Mouse (Mus musculus): Measurements from ENCODE around the gene Dennd2a.

Dennd2a gene

GRCm38 (mm10) chr6:39542631-39543597 lies 14.8 kb downstream of the Dennd2a start:
- no peak for TF ChIP-seq GATA4 (IDR thresholded peaks at IDR 0.05; ENCODE audit: insufficient replicate concordance, low read length)

GRCm38 (mm10) chr6:39540563-39540962 lies 17.1 kb downstream of the Dennd2a start:
- no peak for TF ChIP-seq GATA4 (IDR thresholded peaks at IDR 0.05; ENCODE audit: insufficient replicate concordance, low read length)

GRCm38 (mm10) chr6:39539679-39540155 lies 17.9 kb downstream of the Dennd2a start:
- TF ChIP-seq GATA4 (IDR thresholded peaks at IDR 0.05; ENCODE audit: insufficient replicate concordance, low read length): peak; percentile 30; the same call in 1 of the 2 replicates

GRCm38 (mm10) chr6:39538227-39538626 lies 19.4 kb downstream of the Dennd2a start:
- TF ChIP-seq GATA4 (IDR thresholded peaks at IDR 0.05; ENCODE audit: insufficient replicate concordance, low read length): no peak

GRCm38 (mm10) chr6:39537276-39537675 lies 20.4 kb downstream of the Dennd2a start:
- TF ChIP-seq GATA4 (IDR thresholded peaks at IDR 0.05; ENCODE audit: insufficient replicate concordance, low read length): no peak

- peak; percentile 29; the same call in 1 of the 2 replicates for TF ChIP-seq GATA4 (IDR thresholded peaks at IDR 0.05; ENCODE audit: insufficient replicate concordance, low read length)
Observed at GRCm38 (mm10) chr6:39536621-39537020, 21.0 kb downstream of the Dennd2a start.

- no peak for TF ChIP-seq GATA4 (IDR thresholded peaks at IDR 0.05; ENCODE audit: insufficient replicate concordance, low read length)
Observed at GRCm38 (mm10) chr6:39534944-39535343, 22.7 kb downstream of the Dennd2a start.

GRCm38 (mm10) chr6:39528671-39529535 lies 28.8 kb downstream of the Dennd2a start:
- no peak for TF ChIP-seq GATA4 (IDR thresholded peaks at IDR 0.05; ENCODE audit: insufficient replicate concordance, low read length)

GRCm38 (mm10) chr6:39527811-39528210 lies 29.9 kb downstream of the Dennd2a start:
- TF ChIP-seq GATA4 (IDR thresholded peaks at IDR 0.05; ENCODE audit: insufficient replicate concordance, low read length): no peak

GRCm38 (mm10) chr6:39527337-39527784 lies 30.3 kb downstream of the Dennd2a start:
- no peak for TF ChIP-seq GATA4 (IDR thresholded peaks at IDR 0.05; ENCODE audit: insufficient replicate concordance, low read length)

- no peak for TF ChIP-seq GATA4 (IDR thresholded peaks at IDR 0.05; ENCODE audit: insufficient replicate concordance, low read length)
Observed at GRCm38 (mm10) chr6:39526797-39527196, 30.9 kb downstream of the Dennd2a start.

GRCm38 (mm10) chr6:39523161-39523560 lies 34.5 kb downstream of the Dennd2a start:
- no peak for TF ChIP-seq GATA4 (IDR thresholded peaks at IDR 0.05; ENCODE audit: insufficient replicate concordance, low read length)

GRCm38 (mm10) chr6:39522425-39522824 lies 35.2 kb downstream of the Dennd2a start:
- TF ChIP-seq GATA4 (IDR thresholded peaks at IDR 0.05; ENCODE audit: insufficient replicate concordance, low read length): no peak

- TF ChIP-seq GATA4 (IDR thresholded peaks at IDR 0.05; ENCODE audit: insufficient replicate concordance, low read length): no peak
Observed at GRCm38 (mm10) chr6:39515739-39516131, 41.9 kb downstream of the Dennd2a start.

- no peak; the same call in 1 of the 2 replicates for TF ChIP-seq GATA4 (IDR thresholded peaks at IDR 0.05; ENCODE audit: insufficient replicate concordance, low read length)
Observed at GRCm38 (mm10) chr6:39515040-39515738, 42.5 kb downstream of the Dennd2a start.

Measured in liver, adult (tissue).